Mouse (Mus musculus): ENCODE data around the gene 1110051M20Rik. TPM values are rescaled to one million over a fixed set of nuclear protein-coding genes. Genes with fewer than 3 reads are reported as not detected.

The 1110051M20Rik gene
- total and polyA plus RNA-seq, 3 experiments, result 21.1 to 34.0 (median 26.2) TPM

DNA sequence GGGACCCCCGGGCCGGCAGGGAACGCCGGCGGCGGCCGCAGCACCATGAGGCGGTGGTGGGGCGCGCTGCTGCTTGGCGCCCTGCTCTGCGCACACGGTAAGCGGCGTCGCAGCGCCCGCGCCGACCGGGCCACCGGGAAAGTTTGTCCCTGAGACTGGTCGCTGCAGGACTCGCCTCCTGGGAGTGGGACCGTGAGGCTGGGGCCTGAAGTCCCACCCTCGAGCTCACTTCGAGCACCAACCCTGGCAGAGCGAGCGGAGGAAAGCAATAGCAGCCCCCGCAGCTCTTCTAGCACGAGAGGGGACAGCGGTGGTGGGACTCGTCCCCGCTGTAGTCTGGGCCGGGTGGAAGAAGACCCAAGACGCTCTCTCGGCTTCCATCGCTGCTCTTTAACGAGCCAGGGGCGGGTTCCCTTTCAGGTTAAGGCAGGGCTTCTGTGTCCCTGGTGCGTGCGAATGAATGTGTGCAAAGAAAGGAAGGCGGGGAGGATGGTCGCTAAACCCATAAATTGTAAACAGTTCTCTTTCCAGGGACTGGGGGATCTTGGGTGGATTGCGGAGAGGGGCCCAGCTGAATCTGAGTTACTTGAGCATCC is 13.2 kb upstream of the 1110051M20Rik start:
- Histone ChIP-seq H3K9me3 (replicated peaks; ENCODE audit: low read length) (peaks cover 7% of the 10 kb centered on the region), H3K4me3 (replicated peaks in 1 of 3; ENCODE audit: low read depth in 2 of 3, low read length in 2 of 3, poor library complexity in 1 of 3) (peak overlapping the region; percentile 62 to 68 (median 65)), H3K36me3 (replicated peaks in 1 of 2; ENCODE audit: control insufficient read depth in 1 of 2, insufficient read depth in 1 of 2, low read length in 1 of 2) (no peaks in the 10 kb centered on the region), H3K4me1 (ENCODE audit: control insufficient read depth in 1 of 2, insufficient read depth in 2 of 2) (peaks cover 5 to 61% of the 10 kb centered on the region in 2 experiments), H3K9ac (ENCODE audit: insufficient read depth, low read depth) (peak overlapping the region; percentile 34; the same call in 1 of the 2 replicates), H3K27ac (ENCODE audit: insufficient read depth, low read depth) (no peak overlapping the region; the same call in 1 of the 2 replicates), H3K27me3 (replicated peaks) (peaks cover 49% of the 10 kb centered on the region), H3K4me2 (ENCODE audit: insufficient read depth, low read depth, poor library complexity, severe bottlenecking) (peak overlapping the region; percentile 90), H3K79me2 (replicated peaks; ENCODE audit: control insufficient read depth, extremely low read depth, insufficient read depth, poor library complexity, severe bottlenecking) (no peaks in the 10 kb centered on the region)
- in situ Hi-C loops (cut with MboI; ENCODE audit: low pct_ligation_motif_present, low pct_unique_long_range_greater_than_20kb, low sequenced_read_pairs) (no loop called here), dilution Hi-C loops (cut with MboI; ENCODE audit: extremely low pct_ligation_motif_present, extremely low pct_unique_long_range_greater_than_20kb, low sequenced_read_pairs) (no loop called here)
- no peak for DNase-seq (ENCODE audit: extremely low read depth)
- TF ChIP-seq SMC3 (IDR thresholded peaks at IDR 0.05; ENCODE audit: low read depth, low read length), result no peak
- 0 out of 2 replicates have a peak, but pooled peaks have one; percentile 3 for TF ChIP-seq BHLHE40 (IDR thresholded peaks at IDR 0.05; ENCODE audit: low read depth, low read length)
- TF ChIP-seq TCF12 (IDR thresholded peaks at IDR 0.05; ENCODE audit: low read depth, low read length), result no peak

- TF ChIP-seq TBP (conservative IDR thresholded peaks at IDR 0.05; ENCODE audit: low read depth, low read length) (no peak), POLR2A (IDR thresholded peaks at IDR 0.05; ENCODE audit: low read depth, low read length) (peak; percentile 61; the same call in 1 of the 2 replicates)
- H3K27me3 ChIP-seq (replicated peaks), result peaks cover 51% of the 10 kb centered on the region
These were observed 12.8 kb upstream of the 1110051M20Rik start, which contains the start of gene Lrp4 for GRCm38 (mm10) chr2:91457259-91457655. Gene Lrp4, plus strand, starts transcription at chr2:91457511.

DNA sequence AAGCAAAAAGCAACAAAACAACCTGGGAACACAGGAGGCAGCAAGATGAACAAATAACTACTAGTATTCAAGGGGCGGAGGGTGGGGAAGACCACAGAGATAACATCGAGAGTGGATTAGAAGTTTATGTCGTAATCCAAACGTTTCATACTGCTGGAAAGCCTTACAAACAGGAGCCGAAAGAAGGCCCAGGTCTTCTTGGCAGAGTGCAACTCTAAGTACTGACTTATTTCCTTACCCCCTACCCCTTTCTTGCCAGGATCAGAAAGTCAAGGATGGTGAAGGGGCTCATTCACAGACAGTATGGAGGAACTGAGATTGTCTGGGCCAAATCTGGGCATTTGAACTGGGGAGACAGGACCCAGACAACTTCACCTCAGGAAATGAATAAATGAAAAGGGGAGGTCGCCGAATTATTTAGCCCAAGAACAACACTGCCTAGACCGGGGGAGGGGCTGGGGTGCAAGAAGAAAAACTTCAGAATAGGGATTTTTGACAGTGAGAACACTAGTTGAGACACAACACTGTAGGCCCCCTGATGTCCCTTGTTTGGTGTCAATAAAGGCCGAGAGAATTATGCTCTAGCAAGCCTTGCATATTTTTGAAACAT is 12.1 kb upstream of the 1110051M20Rik start:
- H3K27me3 ChIP-seq (replicated peaks), result peaks cover 53% of the 10 kb centered on the region
- no peak overlapping the region for H3K9ac ChIP-seq (ENCODE audit: insufficient read depth, low read depth)

More at GRCm38 (mm10) chr2:91457259-91457655, 12.8 kb upstream of the 1110051M20Rik start, which contains the start of gene Lrp4:
- no peaks in the 10 kb centered on the region for H3K36me3 ChIP-seq (replicated peaks in 1 of 2; ENCODE audit: control insufficient read depth in 1 of 2, insufficient read depth in 1 of 2, low read length in 1 of 2)
- H3K9me3 ChIP-seq (replicated peaks; ENCODE audit: low read length), result peaks cover 7% of the 10 kb centered on the region
- dilution Hi-C loops (cut with MboI; ENCODE audit: extremely low pct_ligation_motif_present, extremely low pct_unique_long_range_greater_than_20kb, low sequenced_read_pairs) (no loop called here), in situ Hi-C loops (cut with MboI; ENCODE audit: low pct_ligation_motif_present, low pct_unique_long_range_greater_than_20kb, low sequenced_read_pairs) (no loop called here)
- no peaks in the 10 kb centered on the region for H3K79me2 ChIP-seq (replicated peaks; ENCODE audit: control insufficient read depth, extremely low read depth, insufficient read depth, poor library complexity, severe bottlenecking)
- peak within 1 kb of the TSS; percentile 62 to 68 (median 65) for H3K4me3 ChIP-seq (replicated peaks in 1 of 3; ENCODE audit: low read depth in 2 of 3, low read length in 2 of 3, poor library complexity in 1 of 3)
- H3K9ac ChIP-seq (ENCODE audit: insufficient read depth, low read depth), result peak within 1 kb of the TSS; percentile 34; the same call in 1 of the 2 replicates
- H3K4me1 ChIP-seq (ENCODE audit: control insufficient read depth in 1 of 2, insufficient read depth in 2 of 2), result peaks cover 5 to 61% of the 10 kb centered on the region in 2 experiments
- peak within 1 kb of the TSS; percentile 90 for H3K4me2 ChIP-seq (ENCODE audit: insufficient read depth, low read depth, poor library complexity, severe bottlenecking)
- DNase-seq (ENCODE audit: extremely low read depth), result no peak
- H3K27ac ChIP-seq (ENCODE audit: insufficient read depth, low read depth), result no peak within 1 kb of the TSS; the same call in 1 of the 2 replicates

More for the DNA sequence above, 12.1 kb upstream of the 1110051M20Rik start:
- peaks cover 5 to 60% of the 10 kb centered on the region in 2 experiments for H3K4me1 ChIP-seq (ENCODE audit: control insufficient read depth in 1 of 2, insufficient read depth in 2 of 2)
- no peak overlapping the region for H3K27ac ChIP-seq (ENCODE audit: insufficient read depth, low read depth)
- TF ChIP-seq USF1 (IDR thresholded peaks at IDR 0.05; ENCODE audit: low read depth, low read length) (no peak), CTCF (conservative IDR thresholded peaks at IDR 0.05 in 1 of 2, IDR thresholded peaks at IDR 0.05 in 1 of 2; ENCODE audit: low read depth in 2 of 2, low read length in 2 of 2) (no peak), ZKSCAN1 (IDR thresholded peaks at IDR 0.05; ENCODE audit: borderline replicate concordance, low read depth, low read length) (no peak), CHD2 (IDR thresholded peaks at IDR 0.05; ENCODE audit: low read length) (no peak; the same call in 1 of the 2 replicates), MEF2A (IDR thresholded peaks at IDR 0.05; ENCODE audit: borderline replicate concordance, low read depth, low read length) (no peak), USF2 (conservative IDR thresholded peaks at IDR 0.05; ENCODE audit: low read depth, low read length) (no peak)
- no peak for DNase-seq (ENCODE audit: extremely low read depth)
- peaks cover 7% of the 10 kb centered on the region for H3K9me3 ChIP-seq (replicated peaks; ENCODE audit: low read length)
- H3K79me2 ChIP-seq (replicated peaks; ENCODE audit: control insufficient read depth, extremely low read depth, insufficient read depth, poor library complexity, severe bottlenecking), result no peaks in the 10 kb centered on the region
- in situ Hi-C loops (cut with MboI; ENCODE audit: low pct_ligation_motif_present, low pct_unique_long_range_greater_than_20kb, low sequenced_read_pairs), result no loop called here
- no peaks in the 10 kb centered on the region for H3K36me3 ChIP-seq (replicated peaks in 1 of 2; ENCODE audit: control insufficient read depth in 1 of 2, insufficient read depth in 1 of 2, low read length in 1 of 2)
- dilution Hi-C loops (cut with MboI; ENCODE audit: extremely low pct_ligation_motif_present, extremely low pct_unique_long_range_greater_than_20kb, low sequenced_read_pairs), result no loop called here
- peak overlapping the region; percentile 90; the same call in 1 of the 2 replicates for H3K4me2 ChIP-seq (ENCODE audit: insufficient read depth, low read depth, poor library complexity, severe bottlenecking)
- no peak overlapping the region for H3K4me3 ChIP-seq (replicated peaks in 1 of 3; ENCODE audit: low read depth in 2 of 3, low read length in 2 of 3, poor library complexity in 1 of 3)
